Mouse (Mus musculus) intestine, embryonic 15.5 days (tissue): ENCODE measurements around the gene Lamc1. TPM values are rescaled to one million over a fixed set of nuclear protein-coding genes. Genes with fewer than 3 reads are reported as not detected.
A peak's percentile ranks its signal among the peaks of the same experiment; 100 is the strongest.

Source experiments
- ATAC-seq: fragments of 200-750 bp; cut with Nextera tagmentation; 2 replicates; pipeline ENCODE4 v1.8.0; 2017; ENCODE audit warnings: moderate TSS enrichment, moderate library complexity
- H3K27ac ChIP-seq: fragments of 300-500 bp; sonication (generic); 2 replicates; pipeline ENCODE4 v1.5.1; 2015; ENCODE audit warnings: mild to moderate bottlenecking, inconsistent platforms
- H3K27me3 ChIP-seq: fragments of 300-500 bp; sonication (generic); replicated peaks from 2 replicates; pipeline ENCODE4 v1.6.1; 2015; ENCODE audit warnings: inconsistent platforms
- H3K36me3 ChIP-seq: fragments of 300-500 bp; sonication (generic); 2 replicates; pipeline ENCODE4 v1.6.1; 2015; ENCODE audit warnings: inconsistent platforms
- H3K4me1 ChIP-seq: fragments of 300-500 bp; sonication (generic); replicated peaks from 2 replicates; pipeline ENCODE4 v1.6.1; 2015; ENCODE audit warnings: inconsistent platforms
- H3K4me2 ChIP-seq: fragments of 300-500 bp; sonication (generic); replicated peaks from 2 replicates; pipeline ENCODE4 v1.6.1; 2015; ENCODE audit warnings: mild to moderate bottlenecking, inconsistent platforms
- H3K4me3 ChIP-seq: fragments of 300-500 bp; sonication (generic); replicated peaks from 2 replicates; pipeline ENCODE4 v1.5.1; 2015; ENCODE audit warnings: inconsistent platforms
- H3K9ac ChIP-seq: fragments of 300-500 bp; sonication (generic); 2 replicates; pipeline ENCODE4 v1.6.1; 2015; ENCODE audit warnings: inconsistent platforms
- H3K9me3 ChIP-seq: fragments of 300-500 bp; sonication (generic); 2 replicates; pipeline ENCODE4 v1.6.1; 2016; ENCODE audit warnings: inconsistent platforms
- WGBS: fragments of 180-500 bp; shearing (Covaris S2); methylation state at CpG from one replicate; pipeline ENCODE4 v1.1.7; 2015; 5-methylcytosine and 5-hydroxymethylcytosine counted together
- polyA plus RNA-seq: library from polyadenylated mRNA; unstranded; fragments of >200 nt; fragmentation: Nextera tagmentation; extraction: Ambion mirVana; gene quantifications from 2 replicates; pipeline ENCODE4 v1.2.1, GENCODE M21; 2015

The Lamc1 gene
- polyA plus RNA-seq, 1 experiment from 2014 or later: 58.1 TPM

GRCm38 (mm10) chr1:153327063-153327462 lies 5.5 kb downstream of the Lamc1 start:
- no peak overlapping the region for H3K4me3 ChIP-seq
- WGBS: 86% methylated on average over 4 of the region's 4 CpGs

GRCm38 (mm10) chr1:153326226-153326625 lies 6.4 kb downstream of the Lamc1 start:
- WGBS: 85% methylated on average over 7 of the region's 7 CpGs
- no peak for ATAC-seq
- H3K4me1 ChIP-seq: peaks cover 20% of the 10 kb centered on the region

More at GRCm38 (mm10) chr1:153327063-153327462, 5.5 kb downstream of the Lamc1 start:
- no peak for ATAC-seq
- Histone ChIP-seq H3K27me3 (no peaks in the 10 kb centered on the region), H3K27ac (no peak overlapping the region), H3K4me2 (no peak overlapping the region), H3K4me1 (peaks cover 17% of the 10 kb centered on the region), H3K9me3 (no peaks in the 10 kb centered on the region), H3K9ac (no peak overlapping the region), H3K36me3 (0 out of 2 replicates have a peak, but pooled peaks cover 3% of the 10 kb centered on the region)

GRCm38 (mm10) chr1:153321404-153321803 lies 11.2 kb downstream of the Lamc1 start:
- Histone ChIP-seq H3K27me3 (no peaks in the 10 kb centered on the region), H3K4me3 (no peak overlapping the region), H3K4me2 (peak overlapping the region; percentile 30; the same call in 1 of the 2 replicates), H3K9ac (no peak overlapping the region), H3K27ac (peak overlapping the region; percentile 42), H3K4me1 (peaks cover 33% of the 10 kb centered on the region), H3K36me3 (0 out of 2 replicates have a peak, but pooled peaks cover 3% of the 10 kb centered on the region), H3K9me3 (no peaks in the 10 kb centered on the region)
- WGBS: 60% methylated on average over 12 of the region's 12 CpGs
- ATAC-seq: peak; percentile 35; the same call in 1 of the 2 replicates

More at GRCm38 (mm10) chr1:153326226-153326625, 6.4 kb downstream of the Lamc1 start:
- Histone ChIP-seq H3K27ac (no peak overlapping the region), H3K4me2 (no peak overlapping the region), H3K36me3 (0 out of 2 replicates have a peak, but pooled peaks cover 3% of the 10 kb centered on the region), H3K27me3 (no peaks in the 10 kb centered on the region), H3K4me3 (no peak overlapping the region), H3K9ac (no peak overlapping the region), H3K9me3 (no peaks in the 10 kb centered on the region)

GRCm38 (mm10) chr1:153320554-153321147 lies 11.9 kb downstream of the Lamc1 start:
- Histone ChIP-seq H3K27me3 (no peaks in the 10 kb centered on the region), H3K36me3 (0 out of 2 replicates have a peak, but pooled peaks cover 3% of the 10 kb centered on the region), H3K4me2 (peak overlapping the region; percentile 12; the same call in 1 of the 2 replicates), H3K4me3 (no peak overlapping the region), H3K9me3 (no peaks in the 10 kb centered on the region), H3K4me1 (peaks cover 36% of the 10 kb centered on the region), H3K27ac (peak overlapping the region; percentile 34; the same call in 1 of the 2 replicates), H3K9ac (no peak overlapping the region)
- ATAC-seq: peak; percentile 74
- WGBS: 28% methylated on average over 6 of the region's 6 CpGs

GRCm38 (mm10) chr1:153320121-153320520 lies 12.5 kb downstream of the Lamc1 start:
- H3K4me3 ChIP-seq: no peak overlapping the region
- 0 out of 2 replicates have a peak, but pooled peaks cover 3% of the 10 kb centered on the region for H3K36me3 ChIP-seq
- no peaks in the 10 kb centered on the region for H3K9me3 ChIP-seq
- 38% methylated on average over 4 of the region's 4 CpGs for WGBS
- no peaks in the 10 kb centered on the region for H3K27me3 ChIP-seq
- H3K4me2 ChIP-seq: no peak overlapping the region
- no peak for ATAC-seq
- peak overlapping the region; percentile 34; the same call in 1 of the 2 replicates for H3K27ac ChIP-seq
- H3K4me1 ChIP-seq: peaks cover 36% of the 10 kb centered on the region
- no peak overlapping the region; the same call in 1 of the 2 replicates for H3K9ac ChIP-seq

GRCm38 (mm10) chr1:153318741-153319140 lies 13.8 kb downstream of the Lamc1 start:
- 93% methylated on average over 1 of the region's 1 CpGs for WGBS
- no peaks in the 10 kb centered on the region for H3K27me3 ChIP-seq
- no peak for ATAC-seq
- no peak overlapping the region for H3K4me2 ChIP-seq
- peaks cover 36% of the 10 kb centered on the region for H3K4me1 ChIP-seq
- no peak overlapping the region for H3K27ac ChIP-seq
- H3K36me3 ChIP-seq: 0 out of 2 replicates have a peak, but pooled peaks cover 3% of the 10 kb centered on the region
- H3K9me3 ChIP-seq: no peaks in the 10 kb centered on the region
- no peak overlapping the region for H3K4me3 ChIP-seq
- no peak overlapping the region for H3K9ac ChIP-seq

GRCm38 (mm10) chr1:153318287-153318686 lies 14.3 kb downstream of the Lamc1 start:
- Histone ChIP-seq H3K4me3 (no peak overlapping the region), H3K4me2 (no peak overlapping the region), H3K27me3 (no peaks in the 10 kb centered on the region), H3K9me3 (no peaks in the 10 kb centered on the region), H3K27ac (no peak overlapping the region), H3K9ac (no peak overlapping the region), H3K4me1 (peaks cover 36% of the 10 kb centered on the region), H3K36me3 (0 out of 2 replicates have a peak, but pooled peaks cover 3% of the 10 kb centered on the region)
- ATAC-seq: no peak
- WGBS: 84% methylated on average over 7 of the region's 7 CpGs

- H3K9me3 ChIP-seq: no peaks in the 10 kb centered on the region
- ATAC-seq: no peak
- WGBS: 50% methylated on average over 16 of the region's 16 CpGs
- H3K27ac ChIP-seq: peak overlapping the region; percentile 38
- no peak overlapping the region for H3K4me2 ChIP-seq
- 0 out of 2 replicates have a peak, but pooled peaks cover 3% of the 10 kb centered on the region for H3K36me3 ChIP-seq
- no peak overlapping the region for H3K9ac ChIP-seq
- H3K4me3 ChIP-seq: no peak overlapping the region
- no peaks in the 10 kb centered on the region for H3K27me3 ChIP-seq
- peaks cover 36% of the 10 kb centered on the region for H3K4me1 ChIP-seq
Observed at GRCm38 (mm10) chr1:153317486-153318260, 14.9 kb downstream of the Lamc1 start.

- H3K4me3 ChIP-seq: no peak overlapping the region
- H3K36me3 ChIP-seq: 0 out of 2 replicates have a peak, but pooled peaks cover 3% of the 10 kb centered on the region
- no peak for ATAC-seq
- H3K4me2 ChIP-seq: no peak overlapping the region
- H3K9me3 ChIP-seq: no peaks in the 10 kb centered on the region
- WGBS: 67% methylated on average over 8 of the region's 8 CpGs
- no peaks in the 10 kb centered on the region for H3K27me3 ChIP-seq
- H3K27ac ChIP-seq: no peak overlapping the region
- no peak overlapping the region for H3K9ac ChIP-seq
- H3K4me1 ChIP-seq: peaks cover 36% of the 10 kb centered on the region
Observed at GRCm38 (mm10) chr1:153316956-153317355, 15.6 kb downstream of the Lamc1 start.

GRCm38 (mm10) chr1:153316286-153316685 lies 16.3 kb downstream of the Lamc1 start:
- Histone ChIP-seq H3K27me3 (no peaks in the 10 kb centered on the region), H3K4me1 (peaks cover 34% of the 10 kb centered on the region), H3K36me3 (0 out of 2 replicates have a peak, but pooled peaks cover 3% of the 10 kb centered on the region), H3K9me3 (no peaks in the 10 kb centered on the region), H3K27ac (no peak overlapping the region), H3K4me3 (no peak overlapping the region), H3K4me2 (no peak overlapping the region), H3K9ac (no peak overlapping the region)
- no peak for ATAC-seq

- no peak for ATAC-seq
- Histone ChIP-seq H3K27me3 (no peaks in the 10 kb centered on the region), H3K36me3 (0 out of 2 replicates have a peak, but pooled peaks cover 3% of the 10 kb centered on the region), H3K9ac (no peak overlapping the region), H3K27ac (no peak overlapping the region), H3K9me3 (no peaks in the 10 kb centered on the region), H3K4me2 (no peak overlapping the region), H3K4me3 (no peak overlapping the region), H3K4me1 (peaks cover 24% of the 10 kb centered on the region)
- WGBS: 84% methylated on average over 6 of the region's 6 CpGs
Observed at GRCm38 (mm10) chr1:153315121-153315520, 17.5 kb downstream of the Lamc1 start.

- H3K9me3 ChIP-seq: no peaks in the 10 kb centered on the region
- WGBS: 92% methylated on average over 5 of the region's 5 CpGs
- H3K27me3 ChIP-seq: no peaks in the 10 kb centered on the region
- H3K36me3 ChIP-seq: 0 out of 2 replicates have a peak, but pooled peaks cover 3% of the 10 kb centered on the region
- H3K27ac ChIP-seq: no peak overlapping the region
- H3K9ac ChIP-seq: no peak overlapping the region
- no peak for ATAC-seq
- H3K4me1 ChIP-seq: peaks cover 31% of the 10 kb centered on the region
- no peak overlapping the region for H3K4me3 ChIP-seq
- H3K4me2 ChIP-seq: no peak overlapping the region
Observed at GRCm38 (mm10) chr1:153312992-153313391, 19.6 kb downstream of the Lamc1 start.
